Mouse (Mus musculus): ENCODE results near the gene Gm10959.

DNA sequence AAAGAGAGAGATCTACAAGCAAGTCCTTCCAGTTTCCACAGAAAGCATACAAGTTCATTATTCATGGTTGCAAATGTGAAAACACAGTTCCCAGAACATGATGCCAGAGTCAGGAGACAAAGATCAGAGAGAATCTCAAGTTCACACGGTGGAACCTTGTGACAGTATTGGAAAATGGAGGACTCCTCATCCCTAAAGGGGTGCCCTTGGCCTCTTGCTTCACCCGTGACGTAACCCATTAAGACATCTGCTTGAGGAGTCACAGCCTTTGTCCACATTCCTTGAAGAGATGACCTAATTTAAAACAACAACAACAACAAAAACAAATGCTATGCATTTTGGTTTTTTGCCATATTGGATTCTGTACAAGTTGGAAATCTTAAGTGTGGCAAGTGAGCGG lies 54.1 kb downstream of the Gm10959 start:
- TF ChIP-seq CTCF (conservative IDR thresholded peaks at IDR 0.05; ENCODE audit: insufficient read depth, insufficient read length, low read depth, low read length) (no peak), POLR2A (IDR thresholded peaks at IDR 0.05; ENCODE audit: low read depth, low read length) (no peak)
